Mouse (Mus musculus) cerebellum, adult 9-11 months (tissue): ENCODE measurements at regions not wholly inside any gene's neighbourhood (a gene's known extent, or its start where the extent isn't known, plus 50 kb on each side); places are given as distances from the start of the nearest gene placed in this dataset.
A peak's percentile ranks its signal among the peaks of the same experiment; 100 is the strongest.

Experiments used
- DNase-seq: peaks from one replicate; pipeline ENCODE4 v3.0.0; 2022

DNA sequence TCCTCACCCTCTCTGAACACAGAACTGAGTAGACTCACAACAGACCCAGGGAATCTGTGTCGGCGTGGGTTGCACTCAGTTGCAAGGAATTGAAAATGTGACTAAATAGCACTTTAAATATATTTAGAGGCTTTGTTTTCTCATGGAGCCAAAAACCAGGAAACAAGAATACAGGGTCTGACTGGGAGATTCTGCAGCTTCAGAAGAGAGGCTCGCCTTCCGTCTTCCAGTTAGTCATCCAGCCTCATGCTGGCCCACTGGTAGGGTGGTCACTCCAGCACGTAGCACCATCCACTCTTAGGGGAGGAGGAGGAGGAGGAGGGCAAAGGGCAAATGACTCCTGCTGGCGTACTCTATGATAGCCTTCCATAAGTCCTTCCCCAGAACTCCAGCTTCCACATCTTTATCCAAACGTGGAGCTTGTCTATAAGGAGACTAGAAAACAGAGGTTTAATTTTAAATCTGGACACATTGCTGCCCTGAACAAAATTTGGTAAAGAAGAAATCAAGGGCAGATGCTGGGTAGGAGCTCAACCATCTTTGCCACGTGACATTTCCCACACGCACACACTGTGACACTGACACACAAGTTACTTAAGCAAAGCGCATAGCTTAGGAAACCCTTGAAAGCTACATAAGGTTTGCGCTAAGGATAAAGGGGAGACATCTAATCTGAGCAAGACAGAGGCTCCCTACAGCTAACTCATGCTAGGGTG is 60.8 kb downstream of the Mis18a start:
- no peak for DNase-seq

- DNase-seq = no peak
Measured at GRCm38 (mm10) chr16:90664086-90664485, 63.1 kb downstream of the Mis18a start.

- no peak for DNase-seq
Measured at GRCm38 (mm10) chr16:90658050-90658449, 69.2 kb downstream of the Mis18a start.

DNA sequence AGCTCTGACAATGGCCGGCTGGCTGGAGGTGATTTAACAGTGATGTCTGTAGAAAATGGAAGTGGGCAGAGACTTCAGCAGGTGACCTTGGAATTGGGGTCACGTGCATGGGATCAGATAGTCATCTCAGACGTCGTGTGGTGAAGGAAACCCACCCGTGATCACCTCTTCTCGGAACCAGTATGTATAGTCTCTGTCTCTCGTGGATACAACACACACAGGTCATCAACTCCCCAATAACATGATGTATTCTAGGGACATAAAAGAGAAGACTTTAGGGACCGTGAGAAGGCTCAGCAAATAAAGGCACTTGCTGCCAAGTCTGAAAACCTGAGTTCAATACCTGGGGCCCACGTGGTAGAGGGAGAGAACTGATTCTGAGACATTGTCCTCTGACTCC is 70.2 kb downstream of the Mis18a start:
- no peak for DNase-seq

- peak; percentile 10 for DNase-seq
Measured at GRCm38 (mm10) chr16:90656571-90657011, 70.6 kb downstream of the Mis18a start.

GRCm38 (mm10) chr16:90654853-90655252 is 72.4 kb downstream of the Mis18a start:
- no peak for DNase-seq

DNA sequence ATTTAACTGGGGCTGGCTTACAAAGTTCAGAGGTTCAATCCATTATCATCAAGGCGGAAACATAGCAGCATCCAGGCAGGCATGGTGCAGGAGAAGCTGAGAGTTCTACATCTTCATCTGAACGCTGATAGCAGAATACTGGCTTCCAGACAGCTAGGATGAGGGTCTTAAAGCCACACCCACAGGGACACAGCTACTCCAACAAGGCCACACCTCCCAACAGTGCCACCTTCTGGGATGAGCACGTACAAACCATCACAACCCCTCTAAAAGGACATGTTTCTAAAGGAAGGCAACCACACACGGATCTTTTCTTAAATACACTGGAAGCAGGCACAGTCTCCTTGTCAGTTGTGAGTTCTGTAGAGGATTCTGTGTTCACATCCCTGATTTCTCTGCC is 74.4 kb downstream of the Mis18a start:
- DNase-seq = no peak

- no peak for DNase-seq
Measured at GRCm38 (mm10) chr16:90648161-90648560, 79.0 kb downstream of the Mis18a start.

DNA sequence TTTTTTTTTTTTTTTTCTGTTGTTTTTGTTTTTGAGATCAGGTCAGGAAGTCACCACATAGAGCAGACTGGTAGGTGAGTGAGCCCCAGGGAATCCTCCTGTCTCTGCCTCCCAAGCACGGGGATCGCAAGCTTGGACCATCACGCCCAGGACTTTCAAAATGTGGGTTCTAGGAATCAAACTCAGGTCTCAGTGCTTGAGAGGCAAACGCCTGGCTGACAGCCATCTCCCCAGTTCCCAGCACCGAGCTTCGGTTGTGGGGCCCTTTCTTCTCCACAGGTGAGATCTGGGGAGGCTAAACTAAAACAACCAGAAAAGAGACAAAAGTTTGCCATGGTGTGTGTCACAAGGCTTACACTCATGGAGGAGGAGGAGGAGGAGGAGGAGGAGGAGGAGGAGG is 84.5 kb downstream of the Mis18a start:
- DNase-seq = no peak

DNA sequence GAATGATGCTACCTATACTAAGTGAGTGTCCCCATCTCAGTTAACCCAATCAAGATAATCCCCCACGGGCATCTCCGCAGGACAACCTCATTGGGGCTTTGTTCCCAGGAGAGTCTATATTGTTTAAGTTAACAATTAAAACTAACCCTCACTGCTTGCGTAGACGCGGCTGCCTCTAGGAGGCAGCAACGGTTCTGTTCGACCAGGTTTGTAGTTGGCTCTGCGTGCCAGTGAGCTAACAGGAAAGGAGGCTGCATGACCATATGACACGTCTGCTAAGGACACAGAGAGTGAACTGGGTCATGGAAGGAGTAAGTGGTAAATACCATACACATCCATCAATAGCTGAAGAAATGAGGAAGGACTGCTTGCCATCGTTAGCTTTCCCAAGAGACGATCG is 92.0 kb downstream of the Mis18a start:
- no peak for DNase-seq

GRCm38 (mm10) chr16:90629976-90630375 is 97.2 kb downstream of the Mis18a start:
- peak; percentile 60 for DNase-seq

GRCm38 (mm10) chr16:90629121-90629930 is 97.9 kb downstream of the Mis18a start:
- no peak for DNase-seq

DNA sequence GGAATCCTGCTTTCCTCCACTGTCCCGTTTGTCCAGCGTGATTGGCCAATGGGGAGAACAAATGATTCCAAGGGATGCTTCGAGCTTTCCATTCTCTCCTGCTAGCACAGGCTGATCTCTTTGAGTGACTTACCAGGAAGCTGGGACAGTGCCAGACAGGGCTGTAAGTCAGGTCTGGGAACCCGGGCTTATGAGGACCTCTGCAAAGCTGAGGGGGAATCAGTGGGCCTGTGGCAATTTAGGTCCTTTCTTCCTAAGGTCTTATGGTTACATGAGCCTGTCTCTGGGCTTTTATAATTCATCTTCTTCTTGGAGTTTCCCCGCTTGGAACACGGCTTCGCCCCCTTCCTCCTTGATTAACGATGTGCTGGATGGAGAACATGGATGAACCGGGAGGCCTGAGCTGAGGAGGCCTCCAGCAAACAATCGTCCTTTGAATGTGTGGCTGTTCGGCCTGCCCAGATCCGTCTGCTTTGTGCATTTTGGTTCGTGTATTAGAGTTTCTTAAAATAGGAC is 98.5 kb downstream of the Mis18a start:
- no peak for DNase-seq

- DNase-seq = no peak
Measured at GRCm38 (mm10) chr16:90626035-90626670, 101.1 kb downstream of the Mis18a start.

DNA sequence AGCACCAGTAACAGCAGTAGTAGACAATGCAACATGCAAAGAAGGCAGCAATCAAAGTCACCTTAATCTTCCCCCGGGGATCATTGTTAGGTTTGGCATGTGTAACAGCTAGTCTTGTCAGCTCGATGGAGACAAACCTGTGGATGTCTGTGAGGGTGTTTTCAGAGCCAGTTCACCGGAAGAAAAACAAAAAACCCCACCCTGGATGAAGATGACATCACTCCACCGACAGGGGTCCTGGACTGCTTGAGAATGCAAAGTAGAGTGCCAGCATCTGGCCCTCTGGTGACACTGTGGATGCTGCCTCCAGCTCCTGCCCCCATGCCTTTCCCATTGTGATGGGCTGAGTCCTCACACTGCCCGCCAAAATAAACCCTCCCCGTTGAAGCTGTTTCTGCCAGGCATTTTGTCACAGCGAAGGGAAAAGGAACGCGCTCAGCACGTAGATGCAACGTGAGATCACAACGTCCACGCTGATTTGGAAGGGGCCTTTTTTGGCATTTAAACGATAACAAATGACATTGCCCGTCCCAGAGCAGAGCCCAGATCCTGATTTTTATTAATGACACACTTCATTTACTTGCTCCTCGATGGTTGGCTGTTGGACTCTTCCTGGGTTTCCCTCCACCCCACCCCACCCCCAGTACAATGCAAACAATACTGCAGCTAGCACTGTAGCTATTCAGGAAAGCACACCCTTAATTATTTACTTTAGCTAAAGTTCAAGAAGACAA is 101.7 kb downstream of the Mis18a start:
- no peak for DNase-seq

DNA sequence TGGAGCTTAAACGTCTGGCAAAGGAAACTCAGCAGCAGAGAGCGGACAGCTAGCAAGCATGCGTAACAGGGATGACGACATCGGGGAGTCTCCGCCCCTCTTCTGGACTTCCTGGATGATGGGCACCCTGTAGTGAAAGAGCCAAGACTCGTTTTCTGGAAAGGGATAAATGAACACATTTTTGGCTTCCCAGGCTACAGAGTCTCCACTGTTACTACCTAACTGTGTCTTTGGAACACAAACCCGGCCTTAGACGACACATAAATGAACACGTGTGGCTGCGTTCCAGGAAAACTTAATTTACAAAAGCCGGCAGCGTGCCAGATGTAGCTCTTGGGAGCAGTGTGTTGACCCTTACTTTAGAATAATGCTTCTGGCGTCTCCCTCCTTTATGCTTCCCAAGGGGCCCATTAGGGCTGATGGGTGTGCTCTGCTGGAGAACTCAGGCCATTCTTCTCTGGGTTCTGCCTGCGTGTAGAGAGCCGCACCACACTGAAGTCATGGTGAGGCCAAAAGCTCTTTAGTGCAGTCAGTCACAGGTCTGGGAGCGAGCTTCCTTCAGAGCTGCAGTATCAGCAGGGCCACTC is 103.1 kb downstream of the Mis18a start:
- no peak for DNase-seq

DNA sequence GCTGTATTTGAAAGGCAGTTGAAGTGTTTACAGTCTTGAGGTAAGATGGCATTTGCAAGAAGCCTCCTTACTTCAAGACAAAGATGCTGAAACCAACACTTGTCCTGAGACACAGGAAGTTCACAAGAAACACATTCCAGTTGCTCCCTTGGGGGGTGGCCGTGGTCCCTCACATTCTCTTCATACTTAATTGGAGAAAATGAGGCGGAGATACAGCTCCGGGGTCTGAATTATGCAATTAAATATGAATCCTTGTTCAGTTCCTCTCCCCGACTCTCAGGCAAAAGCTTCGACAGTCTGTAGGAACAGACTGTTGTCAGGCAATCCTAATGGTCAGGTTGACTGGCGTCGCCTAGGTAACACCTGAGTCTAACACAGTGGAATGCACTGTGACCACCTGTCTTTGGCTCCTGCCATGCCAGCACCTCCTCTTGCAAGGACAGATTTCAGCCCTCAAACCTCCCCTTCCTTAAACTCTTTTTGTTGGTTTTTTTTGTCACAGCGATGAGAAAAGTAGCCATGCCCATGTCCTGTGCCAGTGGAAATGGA is 104.5 kb downstream of the Mis18a start:
- no peak for DNase-seq

GRCm38 (mm10) chr16:90621761-90622411 is 105.3 kb downstream of the Mis18a start:
- peak; percentile 36 for DNase-seq

GRCm38 (mm10) chr16:90619565-90620311 is 107.5 kb downstream of the Mis18a start:
- DNase-seq = no peak

- DNase-seq = no peak
Measured at GRCm38 (mm10) chr16:90615791-90616190, 111.4 kb downstream of the Mis18a start.

DNA sequence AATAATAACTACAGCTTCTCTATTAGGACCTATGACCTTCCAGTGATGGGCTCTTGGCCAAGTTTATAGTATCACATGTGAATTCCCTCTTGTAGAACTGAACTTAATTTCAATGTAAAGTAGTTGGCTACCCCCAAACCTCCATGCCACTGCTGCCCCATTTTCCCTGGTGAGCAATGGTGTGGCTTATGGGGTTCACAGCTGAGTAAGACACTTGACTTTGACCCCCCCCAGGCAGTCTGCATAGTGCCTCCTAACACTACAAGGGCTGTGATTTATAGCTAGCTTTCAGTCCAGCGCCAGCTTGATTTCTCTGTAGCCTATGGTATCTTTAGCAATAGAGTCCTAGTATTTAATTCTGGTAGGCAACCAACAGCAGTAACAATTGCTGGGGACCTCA is 113.1 kb downstream of the Mis18a start:
- no peak for DNase-seq
